Mouse (Mus musculus) hindbrain, embryonic 13.5 days (tissue): ENCODE measurements around the gene Srd5a3. TPM values are rescaled to one million over a fixed set of nuclear protein-coding genes. Genes with fewer than 3 reads are reported as not detected.

Experiments
- polyA plus RNA-seq: library from polyadenylated mRNA; unstranded; fragments of >200 nt; fragmentation: Nextera tagmentation; extraction: Ambion mirVana; gene quantifications from 2 replicates; pipeline ENCODE4 v1.2.1, GENCODE M21; 2015

The Srd5a3 gene
- polyA plus RNA-seq, 1 experiment from 2014 or later: 17.1 TPM

Other genes with a start within 250 kb of the Srd5a3 start
- 24.4 and 26.0 TPM in 2 replicates for gene Kdr, start 161.8 kb upstream of the Srd5a3 start, polyA plus RNA-seq
- gene Tmem165, start 43.6 kb downstream of the Srd5a3 start, polyA plus RNA-seq: 52.3 and 56.3 TPM in 2 replicates
- gene Clock, start 164.5 kb downstream of the Srd5a3 start, polyA plus RNA-seq: 14.5 and 15.6 TPM in 2 replicates
- not detected in 2 replicates for gene Pdcl2, start 190.9 kb downstream of the Srd5a3 start, polyA plus RNA-seq
- gene Nmu, start 223.5 kb downstream of the Srd5a3 start, polyA plus RNA-seq: 0.56 and 1.5 TPM in 2 replicates